Mouse (Mus musculus) WW6 (cell line): ENCODE measurements around the gene Scd2.
"Not testable (repeated sequence)": the region's sequence is repeated elsewhere in the genome, so short reads cannot be mapped to it uniquely, and the experiment has no call there.

ENCODE experiments used
- DNase-seq: peaks from one replicate; pipeline ENCODE4 v3.0.0-alpha.2; 2013; ENCODE audit warnings: low read depth, low spot score

Gene Scd2

DNA sequence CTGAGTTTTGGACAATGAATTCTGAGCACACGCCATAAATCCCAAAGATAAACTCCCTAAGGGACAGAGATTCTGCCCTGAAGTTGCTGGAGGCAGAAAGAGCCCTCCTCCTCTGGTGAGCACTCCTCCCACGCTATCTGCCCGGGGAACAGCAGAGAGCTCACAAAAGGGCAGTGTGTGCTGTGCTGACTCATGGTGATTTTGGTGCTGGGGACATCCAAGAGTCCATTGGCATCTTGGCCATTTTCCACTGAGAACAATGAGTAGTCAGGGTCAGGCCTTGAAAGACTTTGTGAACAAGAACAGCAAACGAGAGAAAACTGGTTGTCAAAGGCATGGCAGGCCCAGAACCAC is 18.5 kb downstream of the Scd2 start:
- no peak for DNase-seq

DNA sequence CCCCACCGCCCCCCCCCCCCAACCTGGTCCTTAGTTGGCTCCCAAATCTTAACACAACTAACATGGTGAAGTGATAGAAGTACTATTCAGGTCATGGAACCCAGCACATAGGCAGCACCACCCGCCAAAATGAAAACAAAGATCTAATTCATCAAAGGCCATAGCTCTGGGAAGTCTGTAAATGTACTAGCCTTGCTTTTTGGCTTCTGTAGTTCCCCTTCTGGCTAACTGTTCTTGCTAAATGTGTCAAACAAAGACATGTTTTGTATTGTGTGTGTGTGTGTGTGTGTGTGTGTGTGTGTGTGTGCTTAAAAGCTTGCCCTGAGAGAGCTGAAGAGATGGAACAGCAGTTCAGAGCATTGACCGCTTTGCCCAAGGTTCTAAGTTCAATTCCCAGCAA is 19.6 kb downstream of the Scd2 start:
- DNase-seq: no peak

DNA sequence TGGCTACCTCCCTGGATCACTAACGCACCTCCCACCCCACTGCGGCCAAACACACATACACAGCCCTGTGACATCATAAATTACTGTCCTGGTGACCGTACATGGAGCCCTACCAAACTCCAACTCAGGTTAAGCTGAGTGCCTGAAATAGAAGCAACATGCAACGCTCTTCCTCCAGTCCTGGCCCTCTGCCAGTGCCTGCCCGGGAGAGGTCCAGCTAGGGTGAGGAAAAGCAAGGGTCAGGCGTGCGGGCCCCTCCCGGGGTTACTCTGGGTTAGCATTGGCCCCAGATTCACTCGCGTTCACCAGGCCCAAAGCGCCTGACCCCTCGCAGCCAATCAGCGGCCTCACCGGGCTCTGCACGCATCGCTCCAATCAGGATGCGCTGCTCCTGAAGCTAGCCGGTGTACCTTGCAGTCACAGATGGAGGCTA is 20.9 kb downstream of the Scd2 start:
- DNase-seq: no peak

DNA sequence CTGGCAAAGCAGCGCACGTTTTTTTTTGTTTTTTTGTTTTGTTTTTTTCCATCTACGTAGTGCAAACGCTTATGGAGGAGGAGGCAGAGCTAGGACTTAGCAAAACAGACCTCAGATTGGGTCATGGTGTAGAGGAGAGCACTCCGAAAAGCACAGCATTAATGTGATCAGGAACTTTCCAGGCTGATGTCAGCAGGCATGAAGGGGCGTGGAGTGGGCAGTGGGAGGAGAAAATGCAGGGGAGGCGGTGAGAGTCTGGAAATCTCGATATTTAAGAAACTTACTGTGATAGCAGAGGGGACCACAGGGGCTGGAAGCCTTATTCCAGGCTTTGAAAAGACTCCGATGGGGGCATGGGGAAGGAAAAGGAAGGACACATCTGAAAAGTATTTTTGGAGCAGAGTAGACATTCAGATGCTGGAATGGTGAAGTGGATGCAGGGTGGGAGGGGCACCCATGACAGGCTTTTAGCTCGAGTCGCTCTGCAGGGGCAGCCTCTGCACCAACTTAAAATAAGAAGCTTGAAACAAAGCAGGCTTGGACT is 21.5 kb downstream of the Scd2 start:
- DNase-seq: no peak

DNA sequence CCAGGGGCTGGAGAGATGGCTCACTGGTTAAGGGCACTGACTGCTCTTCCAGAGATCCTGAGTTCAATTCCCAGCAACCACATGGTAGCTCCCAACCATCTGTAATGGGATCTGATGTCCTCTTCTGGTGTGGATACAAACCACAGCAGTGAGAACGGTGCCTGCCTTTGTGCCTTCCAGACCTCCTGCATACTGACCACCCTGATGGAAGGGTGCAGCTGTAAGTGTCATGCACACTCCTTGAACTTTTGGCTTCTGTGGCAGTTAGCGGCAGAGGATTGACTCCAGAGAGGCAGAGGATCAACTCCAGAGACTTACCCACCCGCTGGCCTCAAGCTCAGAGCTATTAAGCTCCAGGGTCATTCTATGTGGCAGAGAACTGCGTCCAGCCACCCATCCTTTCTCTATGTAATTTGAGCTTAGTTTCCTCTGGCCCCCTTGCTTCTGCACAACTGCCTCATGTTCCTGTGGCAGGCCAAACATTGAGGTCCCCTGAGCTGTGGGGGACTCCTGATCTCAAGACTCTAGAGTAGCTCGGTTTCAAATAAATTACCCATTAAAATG is 23.4 kb downstream of the Scd2 start:
- no peak for DNase-seq

DNA sequence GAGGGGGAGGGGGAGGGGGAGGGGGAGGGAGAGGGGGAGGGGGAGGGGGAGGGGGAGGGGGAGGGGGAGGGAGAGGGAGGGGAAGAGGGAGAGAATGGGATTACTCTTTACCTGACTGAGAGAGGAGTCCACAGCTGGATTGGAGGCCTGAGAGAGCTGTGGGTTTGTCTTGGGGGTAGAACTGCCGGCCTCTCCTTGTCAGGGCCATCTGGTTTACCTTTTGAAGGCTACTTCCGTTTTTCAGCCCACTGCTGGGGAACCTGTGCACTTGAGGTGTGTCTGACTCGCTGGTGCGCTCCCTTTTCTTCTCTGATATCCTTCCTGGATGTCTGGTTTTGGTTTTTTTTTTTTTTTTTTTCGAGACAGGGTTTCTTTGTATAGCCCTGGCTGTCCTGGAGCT is 23.9 kb downstream of the Scd2 start:
- DNase-seq: no peak

DNA sequence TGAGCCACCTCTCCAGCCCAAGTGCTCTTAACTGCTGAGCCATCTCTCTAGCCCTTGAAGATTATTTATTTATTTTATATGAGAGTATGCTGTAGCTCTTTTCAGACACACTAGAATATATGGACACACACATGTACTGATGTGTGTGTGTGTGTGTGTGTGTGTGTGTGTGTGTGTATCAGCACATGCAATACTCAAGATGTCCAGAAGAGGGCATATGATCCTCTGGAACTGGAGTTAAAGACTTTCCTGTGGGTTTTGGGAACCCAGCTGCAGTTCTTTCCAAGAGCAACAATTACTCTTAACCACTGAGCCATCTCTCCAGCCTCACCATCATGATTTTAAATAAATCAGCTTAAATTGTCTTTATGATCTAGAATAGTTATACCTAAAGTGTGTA is 25.1 kb downstream of the Scd2 start:
- DNase-seq: no peak

DNA sequence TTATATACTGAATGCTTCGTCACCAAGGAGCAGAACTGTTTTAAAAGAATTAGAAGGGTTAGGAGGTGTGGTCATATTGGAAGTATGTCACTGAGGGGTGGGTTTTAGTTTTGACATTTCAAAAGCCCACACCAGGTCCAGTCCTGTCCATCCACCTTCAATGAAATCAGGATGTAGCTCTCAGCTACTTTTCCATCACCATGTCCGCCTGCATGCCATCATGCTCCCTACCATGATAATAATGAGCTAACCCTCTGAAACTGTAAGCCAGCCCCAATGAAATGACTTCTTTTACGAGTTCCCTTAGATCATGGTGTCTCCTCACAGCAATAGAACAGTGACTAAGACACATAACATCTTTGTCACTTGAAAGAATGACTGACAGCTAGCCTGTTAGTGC is 26.8 kb downstream of the Scd2 start:
- DNase-seq: no peak

DNA sequence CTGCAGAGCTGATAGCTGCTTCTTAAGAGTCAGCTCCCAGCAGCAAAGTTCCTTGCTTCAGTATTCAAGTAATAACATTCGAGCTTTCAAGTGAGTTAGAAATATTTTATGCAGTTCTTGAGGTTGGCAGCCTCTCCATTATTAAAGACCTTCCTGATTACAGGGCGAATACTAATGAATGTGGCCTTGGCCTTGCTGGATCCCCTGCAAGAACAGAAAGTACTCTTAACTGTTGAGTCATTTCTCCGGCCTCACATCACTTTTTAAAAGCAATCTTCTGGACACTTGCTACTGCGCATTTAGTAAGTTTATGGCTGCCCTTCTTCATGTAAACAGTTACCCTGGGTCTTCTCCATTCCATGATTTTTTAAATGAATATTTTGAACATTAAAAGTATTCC is 27.7 kb downstream of the Scd2 start:
- DNase-seq: no peak

DNA sequence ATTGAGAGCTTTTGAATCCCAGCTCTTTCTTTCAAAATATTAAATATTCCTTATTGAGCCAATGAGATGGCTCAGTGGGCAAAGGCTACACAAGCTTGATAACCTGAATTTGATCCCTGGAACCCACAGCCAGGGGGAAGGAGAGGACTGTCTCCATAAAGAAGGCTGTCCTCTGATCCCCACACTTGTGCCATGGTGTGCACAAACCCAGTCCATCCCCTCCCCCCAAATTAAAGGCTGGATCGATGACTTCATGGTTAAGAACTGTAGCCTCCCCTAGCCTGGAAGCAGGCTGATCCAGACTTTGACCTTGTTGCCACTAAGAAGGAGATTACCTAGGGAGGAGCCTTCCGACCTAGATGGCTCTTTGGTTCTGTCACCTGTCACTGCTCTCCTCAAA is 28.2 kb downstream of the Scd2 start:
- DNase-seq: no peak

DNA sequence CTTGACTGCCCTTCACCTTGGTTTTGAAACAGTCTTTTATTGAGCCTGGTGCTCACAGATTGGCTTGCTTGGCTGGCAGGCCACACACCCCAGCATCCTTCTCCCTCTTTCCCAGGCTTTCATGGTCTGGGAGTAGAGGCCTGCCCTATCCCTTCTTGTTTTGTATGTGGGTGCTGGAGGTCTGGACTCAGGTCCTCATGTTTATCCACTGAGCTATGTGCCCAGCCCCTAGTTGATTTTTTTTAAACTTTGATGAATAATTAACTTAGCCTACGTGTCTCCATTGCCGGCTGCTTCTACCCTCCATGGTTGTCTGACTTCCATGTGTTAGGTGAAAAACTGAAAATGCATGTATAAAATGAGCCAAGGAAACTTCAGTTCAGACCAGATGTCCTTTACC is 36.1 kb downstream of the Scd2 start:
- DNase-seq: no peak

DNA sequence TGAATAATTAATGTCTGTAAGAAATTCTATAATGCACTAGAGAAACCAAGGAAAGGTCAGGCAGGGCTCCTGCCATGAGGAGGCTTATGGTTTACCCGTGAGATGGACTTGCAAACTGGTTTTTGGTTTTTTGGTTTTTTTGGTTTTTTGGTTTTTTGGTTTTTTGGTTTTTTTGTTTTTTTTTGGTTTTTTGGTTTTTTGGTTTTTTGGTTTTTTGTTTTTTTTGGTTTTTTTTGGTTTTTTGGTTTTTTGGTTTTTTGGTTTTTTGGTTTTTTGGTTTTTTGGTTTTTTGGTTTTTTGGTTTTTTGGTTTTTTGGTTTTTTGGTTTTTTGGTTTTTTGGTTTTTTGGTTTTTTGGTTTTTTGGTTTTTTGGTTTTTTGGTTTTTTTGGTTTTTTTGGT is 37.7 kb downstream of the Scd2 start:
- DNase-seq: not testable (repeated sequence)

DNA sequence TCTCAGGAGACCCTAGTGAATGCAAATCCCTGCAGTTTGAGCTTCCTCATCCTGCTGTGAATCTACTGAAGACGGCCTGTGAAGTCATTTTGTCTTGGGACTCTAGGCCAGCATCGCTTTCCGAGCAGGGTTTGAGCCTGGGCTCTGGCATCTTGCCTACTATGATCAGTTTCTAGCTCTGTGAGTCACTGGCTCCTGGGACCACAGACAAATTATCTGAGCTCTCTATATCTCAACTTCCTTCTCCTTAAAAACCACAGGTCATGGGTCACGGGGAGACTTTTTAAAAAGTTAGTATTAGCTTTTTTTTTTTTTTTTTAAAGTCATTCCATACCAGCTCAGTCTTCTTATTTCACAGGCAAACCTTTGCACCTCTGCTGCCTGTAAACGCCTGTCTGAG is 38.4 kb downstream of the Scd2 start:
- DNase-seq: no peak

DNA sequence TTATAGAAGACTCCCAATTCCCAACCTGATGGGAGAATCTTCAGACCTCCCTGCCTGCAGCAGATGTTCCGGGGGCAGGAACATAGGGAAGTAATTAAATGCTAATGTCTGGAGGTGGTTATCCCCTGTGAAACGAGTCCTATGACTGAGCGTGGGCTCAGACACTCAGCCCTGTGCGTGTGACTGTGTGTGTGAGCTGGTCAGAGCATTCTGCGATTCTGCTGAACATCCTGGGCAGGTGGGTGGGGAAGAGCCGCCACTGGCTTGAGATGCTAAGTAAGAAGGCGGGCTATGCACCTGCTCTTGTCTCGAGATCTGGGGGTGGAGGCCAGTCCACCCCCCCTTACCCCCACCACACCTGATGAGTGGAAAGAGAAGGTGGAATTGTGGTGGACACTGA is 38.9 kb downstream of the Scd2 start:
- no peak for DNase-seq

DNA sequence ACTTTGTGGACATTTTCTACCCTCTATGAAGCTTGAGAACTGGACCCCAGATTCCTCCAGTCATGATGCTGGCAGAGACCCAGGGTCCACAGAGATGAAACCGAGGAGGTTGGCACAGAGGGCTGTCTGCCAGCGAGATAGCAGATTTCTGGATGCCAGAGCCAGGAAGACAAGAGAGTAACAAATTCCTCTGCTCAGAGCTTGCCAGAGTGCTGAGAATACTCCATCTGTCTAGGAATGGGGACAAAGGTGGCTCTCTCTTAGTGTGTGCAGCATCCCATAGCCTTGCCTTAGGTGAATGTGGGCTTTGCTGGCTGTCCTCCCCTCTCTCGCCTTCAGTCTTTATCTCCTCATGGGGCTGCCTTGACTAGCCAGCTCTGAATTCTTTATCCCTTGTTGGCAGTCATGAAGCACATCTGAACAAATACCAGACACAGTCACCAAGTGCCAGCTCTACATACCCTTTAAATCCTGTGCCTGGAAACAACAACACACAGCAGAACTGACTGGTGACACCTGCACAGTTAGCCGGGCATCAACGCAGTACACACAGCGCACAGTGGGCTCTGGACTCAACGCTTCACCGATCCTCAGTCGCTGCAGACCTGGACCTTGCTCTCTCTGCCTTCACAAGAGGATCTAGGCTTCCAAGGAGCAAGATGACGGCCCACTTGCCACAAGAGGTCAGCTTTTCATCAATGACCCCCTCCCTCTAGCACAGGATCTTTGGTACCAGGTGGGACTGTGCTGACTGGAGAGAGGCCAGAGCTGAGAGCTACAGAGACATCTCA is 39.6 kb downstream of the Scd2 start, which contains the start of gene Scd4:
Gene Scd4, plus strand, starts transcription at position 260 of the 791 bp plus-strand sequence.
- DNase-seq: no peak

DNA sequence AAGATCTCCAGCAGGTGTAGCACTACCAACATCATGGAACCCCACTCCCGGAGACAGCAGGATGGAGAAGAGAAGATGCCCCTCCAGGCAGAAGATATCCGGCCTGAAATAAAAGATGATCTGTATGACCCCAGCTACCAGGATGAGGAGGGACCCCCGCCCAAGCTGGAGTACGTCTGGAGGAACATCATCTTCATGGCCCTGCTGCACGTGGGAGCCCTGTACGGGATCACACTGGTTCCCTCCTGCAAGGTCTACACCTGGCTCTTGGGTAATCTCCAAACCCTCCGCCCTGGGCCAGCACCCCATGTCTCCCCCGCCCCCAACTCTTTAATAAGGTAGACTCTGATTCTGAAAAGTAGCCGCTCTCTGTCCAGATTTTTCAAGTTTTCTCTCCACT is 40.5 kb downstream of the Scd2 start:
- no peak for DNase-seq

DNA sequence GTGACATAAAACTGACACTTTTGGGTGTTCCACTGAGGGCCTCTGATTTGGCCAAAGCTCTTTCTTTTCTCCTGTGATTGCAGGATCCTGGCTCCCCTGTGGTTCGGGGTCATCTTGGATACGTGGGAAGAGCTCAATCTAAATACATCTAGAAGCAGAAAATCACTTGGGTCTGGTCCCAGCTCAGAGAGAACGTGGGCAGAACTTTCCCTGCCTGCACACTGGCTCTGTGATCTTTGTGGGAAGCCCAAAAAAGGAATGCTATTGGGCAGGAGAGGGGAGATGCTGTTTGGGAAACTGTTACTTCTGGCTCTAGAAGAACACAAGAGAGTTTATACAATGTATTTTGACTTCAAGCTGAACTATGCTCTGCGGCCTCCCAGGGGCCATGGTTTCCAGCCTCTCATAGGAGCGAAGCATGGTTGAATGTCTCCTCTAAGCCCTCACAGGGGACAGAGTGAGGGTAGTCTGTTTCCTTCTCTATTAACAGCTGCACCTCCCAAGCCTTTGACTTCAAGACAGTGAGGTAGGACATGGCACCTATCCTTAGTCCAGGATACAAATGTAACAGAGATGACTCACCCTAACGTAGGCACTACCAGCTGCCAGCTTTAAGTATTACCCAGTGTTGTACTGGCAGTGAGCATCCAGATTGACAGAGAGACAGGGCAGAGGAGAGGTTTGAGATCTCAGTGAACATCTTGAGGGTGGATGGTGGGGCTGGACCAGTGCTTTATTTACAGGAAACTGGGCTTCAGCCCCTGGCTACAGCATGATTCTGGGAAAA is 42.6 kb downstream of the Scd2 start:
- no peak for DNase-seq

DNA sequence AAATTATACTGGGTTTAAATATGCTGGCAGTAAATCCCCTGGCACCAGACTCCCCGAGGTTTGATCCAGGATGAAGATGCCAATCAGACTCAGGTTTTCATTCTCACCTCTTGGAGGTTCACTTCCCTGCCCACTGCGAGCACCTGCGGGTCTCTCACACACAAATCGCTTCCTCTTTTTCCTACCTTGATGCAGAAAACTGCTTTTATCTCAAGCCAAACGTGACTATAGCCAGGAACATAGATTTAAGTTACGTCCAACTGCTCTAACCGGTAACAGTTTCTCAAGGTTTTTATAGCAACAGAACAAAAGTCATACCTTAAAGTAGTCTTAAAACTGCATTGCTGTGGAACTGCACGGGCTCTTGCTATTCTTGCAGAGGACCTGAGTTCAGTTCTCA is 56.2 kb downstream of the Scd2 start:
- no peak for DNase-seq

DNA sequence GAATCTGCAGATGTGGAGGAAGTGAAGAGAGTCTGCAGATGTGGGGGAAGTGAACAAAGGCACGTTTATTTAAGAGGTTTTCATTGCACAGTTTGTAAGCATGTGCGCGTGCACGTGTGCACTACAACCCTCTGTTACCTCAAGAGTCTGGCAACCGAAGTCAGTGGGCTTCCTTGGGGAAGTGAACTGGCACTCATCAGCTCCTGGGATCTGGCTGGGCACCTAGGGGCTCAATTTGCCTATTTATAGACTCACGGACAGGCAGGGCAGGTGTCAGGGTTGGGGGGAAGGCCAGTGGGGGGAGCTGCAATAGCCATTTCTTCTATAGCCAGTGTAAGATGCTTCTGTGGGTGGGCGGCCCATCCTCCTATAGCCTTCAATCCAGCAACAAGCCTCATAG is 58.3 kb downstream of the Scd2 start:
- DNase-seq: no peak
